Mouse (Mus musculus) lung, adult 10 weeks (tissue): ENCODE measurements around the gene Duoxa1. TPM values are rescaled to one million over a fixed set of nuclear protein-coding genes. Genes with fewer than 3 reads are reported as not detected.

ENCODE experiments used
- polyA plus RNA-seq: library from polyadenylated mRNA; stranded (reverse); fragments of 350-450 nt; fragmentation: Illumina TruSeq; extraction: RNeasy Lipid Tissue Mini Kit (QIAGEN cat#74804); gene quantifications from one replicate; pipeline ENCODE4 v1.2.3, GENCODE M21; 2014; ENCODE audit warnings: low read depth, low replicate concordance; ENCODE audit not compliant: insufficient read depth

The Duoxa1 gene
- not detected for polyA plus RNA-seq

DNA sequence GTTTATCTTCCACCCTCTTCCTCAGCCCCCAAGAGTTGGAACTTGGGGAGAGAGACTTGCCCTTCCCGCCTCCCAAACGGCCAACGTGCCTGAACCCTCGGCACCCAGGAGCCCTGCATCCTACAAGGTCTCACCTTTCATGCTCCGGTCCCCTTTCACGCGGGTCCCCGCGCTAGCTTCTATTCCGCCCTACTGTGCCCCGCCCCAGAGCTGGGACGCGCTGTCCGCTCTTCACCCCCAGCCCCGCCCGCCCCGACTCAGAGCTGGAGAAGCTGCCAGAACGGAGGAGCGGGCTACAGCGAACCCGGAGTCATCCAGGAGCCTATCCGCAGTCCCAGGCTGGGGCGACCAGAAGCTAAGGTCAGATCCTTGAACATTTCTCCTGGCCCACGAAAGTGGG lies at the start of gene Duoxa1:
TSS of gene Duoxa1 (minus strand) at position 195 of the 400 bp plus-strand sequence.

DNA sequence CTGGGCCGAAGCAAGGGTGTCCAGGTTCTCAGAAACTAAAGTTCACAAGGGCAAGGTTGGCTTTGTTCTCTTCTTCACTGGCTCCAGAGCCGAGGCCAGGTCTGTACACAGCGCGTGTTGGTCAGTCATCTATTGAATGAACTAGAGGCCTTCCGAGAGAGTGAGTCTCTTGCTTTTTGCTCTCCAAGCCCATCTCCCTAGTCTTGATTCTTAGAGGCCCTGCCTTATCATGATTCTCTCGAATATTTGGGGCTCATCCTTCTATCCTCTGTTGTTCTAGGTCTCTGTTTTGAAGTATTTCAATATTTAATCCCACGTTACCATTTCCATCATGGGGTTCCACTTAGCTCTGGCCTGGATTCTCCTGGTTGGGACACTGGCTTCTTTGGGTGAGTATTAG lies 1.8 kb upstream of the Duoxa1 start, which contains the start of gene Duox1:
TSS of gene Duox1 (plus strand) at position 301 of the 400 bp plus-strand sequence.

DNA sequence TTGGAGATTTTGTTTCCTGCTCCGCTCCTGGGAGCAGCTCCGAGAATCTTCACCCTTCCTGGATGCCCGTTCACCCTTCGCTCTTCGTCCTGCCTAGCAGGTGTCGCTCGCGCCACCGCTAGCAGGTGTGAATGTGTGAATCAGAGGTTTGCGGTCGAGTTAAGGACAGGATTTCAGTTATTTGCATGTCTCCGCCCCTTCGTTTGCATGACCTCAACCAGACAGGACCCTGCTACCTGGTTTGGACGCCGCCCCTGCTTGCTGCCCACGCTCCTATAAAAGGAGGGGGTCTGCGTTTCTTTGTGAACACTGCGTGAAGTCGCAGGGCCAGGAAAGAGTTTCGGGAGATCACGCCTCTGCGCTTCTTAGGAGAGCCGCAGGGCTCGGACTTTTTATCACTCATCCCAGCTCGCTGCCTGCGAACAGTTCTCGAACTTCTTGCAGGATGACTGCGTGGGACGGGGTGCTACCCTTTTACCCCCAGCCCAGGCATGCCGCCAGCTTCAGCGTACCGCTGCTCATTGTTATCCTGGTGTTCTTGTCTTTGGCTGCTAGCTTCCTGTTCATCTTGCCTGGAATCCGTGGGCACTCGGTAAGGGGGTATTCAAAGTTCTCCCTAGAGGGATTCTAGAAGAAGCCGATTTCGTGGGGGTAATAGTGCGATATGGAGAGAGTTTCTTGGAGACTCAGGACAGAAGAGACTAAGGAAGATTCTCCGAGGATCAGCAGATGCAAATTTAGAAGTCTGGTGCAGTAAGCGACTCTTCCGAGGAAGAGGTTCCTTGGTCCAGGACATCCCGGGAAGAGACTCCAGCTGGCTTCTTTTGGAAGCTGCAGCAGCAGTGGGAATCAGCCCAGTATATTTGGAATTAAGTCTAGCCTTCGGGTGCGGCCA lies 14.7 kb downstream of the Duoxa1 start, which contains the start of gene Duoxa2:
TSS of gene Duoxa2 (plus strand) at position 305 of the 895 bp plus-strand sequence.

DNA sequence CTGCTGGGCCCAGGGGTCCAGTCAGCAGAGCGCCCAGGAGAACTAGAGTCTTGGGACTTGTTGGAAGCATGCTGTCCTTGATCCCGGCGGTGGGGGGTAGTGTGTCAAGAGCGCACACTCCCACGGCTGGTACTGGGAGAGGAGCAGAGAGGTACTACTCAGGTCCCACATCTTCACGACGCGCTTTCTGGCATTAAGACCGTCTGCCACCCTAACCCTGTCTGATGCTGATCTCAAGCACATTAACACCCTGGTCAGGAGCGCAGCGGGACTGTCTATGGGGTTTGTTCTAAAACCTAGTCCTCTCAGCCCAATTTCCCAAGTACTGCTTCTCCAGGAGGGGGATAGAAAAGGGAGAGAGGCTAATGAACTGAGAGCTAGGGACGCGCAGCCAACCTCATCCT lies 15.4 kb downstream of the Duoxa1 start, which contains the start of gene Duox2:
TSS of gene Duox2 (minus strand) at position 354 of the 404 bp plus-strand sequence.

Other genes with a start within 250 kb of the Duoxa1 start
- 3.9 TPM for gene Spg11, start 195.3 kb downstream of the Duoxa1 start, polyA plus RNA-seq
- 2,063 TPM for gene B2m, start 166.0 kb downstream of the Duoxa1 start, polyA plus RNA-seq
- 0.13 TPM for gene Trim69, start 153.0 kb downstream of the Duoxa1 start, polyA plus RNA-seq
- gene Patl2, start 127.5 kb downstream of the Duoxa1 start, polyA plus RNA-seq, result not detected
- gene Terb2, start 127.5 kb downstream of the Duoxa1 start, polyA plus RNA-seq, result not detected
- 34.0 TPM for gene Sord, start 79.0 kb downstream of the Duoxa1 start, polyA plus RNA-seq
- 0.13 TPM for gene Duox2, start 15.3 kb downstream of the Duoxa1 start, polyA plus RNA-seq
- 0.14 TPM for gene Duoxa2, start 14.8 kb downstream of the Duoxa1 start, polyA plus RNA-seq
- gene Duox1, start 1.9 kb upstream of the Duoxa1 start, polyA plus RNA-seq, result not detected
- gene Shf, start 55.4 kb upstream of the Duoxa1 start, polyA plus RNA-seq, result 4.3 TPM
- 3.2 TPM for gene Slc28a2, start 112.7 kb upstream of the Duoxa1 start, polyA plus RNA-seq
- gene Gm14085, start 171.2 kb upstream of the Duoxa1 start, polyA plus RNA-seq, result 0.29 TPM